Mouse (Mus musculus) small intestine, adult 2 months (tissue): ENCODE results near the gene Golm1. TPM values are rescaled to one million over a fixed set of nuclear protein-coding genes. Genes with fewer than 3 reads are reported as not detected.

ENCODE experiments used
- H3K27ac ChIP-seq: fragments of 200-500 bp; 2 replicates; pipeline ENCODE4 v1.5.1; 2012; ENCODE audit warnings: low read depth, low read length, control low read depth, inconsistent platforms; ENCODE audit not compliant: insufficient read depth
- H3K27me3 ChIP-seq: fragments of 200-500 bp; 2 replicates; pipeline ENCODE4 v1.6.1; 2012; ENCODE audit warnings: mild to moderate bottlenecking, moderate library complexity, low read length, inconsistent platforms; ENCODE audit not compliant: control insufficient read depth, insufficient read depth
- H3K36me3 ChIP-seq: fragments of 200-500 bp; 2 replicates; pipeline ENCODE4 v1.6.1; 2012; ENCODE audit warnings: mild to moderate bottlenecking, low read length, control low read depth, inconsistent platforms; ENCODE audit not compliant: control insufficient read depth, insufficient read depth
- H3K4me1 ChIP-seq: fragments of 200-500 bp; 2 replicates; pipeline ENCODE4 v1.6.1; 2012; ENCODE audit warnings: low read length, inconsistent platforms, mixed read lengths; ENCODE audit not compliant: control insufficient read depth, insufficient read depth, insufficient read length
- H3K4me3 ChIP-seq: fragments of 200-500 bp; 2 replicates; pipeline ENCODE4 v1.5.1; 2012; ENCODE audit warnings: low read depth, mild to moderate bottlenecking, control low read depth, inconsistent platforms, low read length, moderate library complexity
- CTCF ChIP-seq: fragments of 200-500 bp; IDR thresholded peaks from 2 replicates; pipeline ENCODE4 v1.5.1; 2012; ENCODE audit warnings: low read depth, mild to moderate bottlenecking, control low read depth, inconsistent platforms, low read length, moderate library complexity, mixed read lengths; ENCODE audit not compliant: insufficient replicate concordance, insufficient read length; ENCODE audit errors: extremely low read depth
- POLR2A ChIP-seq: fragments of 200-500 bp; IDR thresholded peaks from 2 replicates; pipeline ENCODE4 v1.6.1; 2012; ENCODE audit warnings: low read depth, mild to moderate bottlenecking, control low read depth, inconsistent platforms, low read length, moderate library complexity
- WGBS: fragments of 180-500 bp; shearing (Covaris S2); methylation state at CpG from one replicate; pipeline ENCODE4 v1.1.7; 2018; 5-methylcytosine and 5-hydroxymethylcytosine counted together
- polyA plus RNA-seq: library from polyadenylated mRNA; depleted of rRNA; stranded (reverse); fragments of >200 nt; gene quantifications from 2 replicates; pipeline ENCODE4 v1.2.3, GENCODE M21; 2012

The Golm1 gene
- polyA plus RNA-seq, 1 experiment, result 29.1 TPM

DNA sequence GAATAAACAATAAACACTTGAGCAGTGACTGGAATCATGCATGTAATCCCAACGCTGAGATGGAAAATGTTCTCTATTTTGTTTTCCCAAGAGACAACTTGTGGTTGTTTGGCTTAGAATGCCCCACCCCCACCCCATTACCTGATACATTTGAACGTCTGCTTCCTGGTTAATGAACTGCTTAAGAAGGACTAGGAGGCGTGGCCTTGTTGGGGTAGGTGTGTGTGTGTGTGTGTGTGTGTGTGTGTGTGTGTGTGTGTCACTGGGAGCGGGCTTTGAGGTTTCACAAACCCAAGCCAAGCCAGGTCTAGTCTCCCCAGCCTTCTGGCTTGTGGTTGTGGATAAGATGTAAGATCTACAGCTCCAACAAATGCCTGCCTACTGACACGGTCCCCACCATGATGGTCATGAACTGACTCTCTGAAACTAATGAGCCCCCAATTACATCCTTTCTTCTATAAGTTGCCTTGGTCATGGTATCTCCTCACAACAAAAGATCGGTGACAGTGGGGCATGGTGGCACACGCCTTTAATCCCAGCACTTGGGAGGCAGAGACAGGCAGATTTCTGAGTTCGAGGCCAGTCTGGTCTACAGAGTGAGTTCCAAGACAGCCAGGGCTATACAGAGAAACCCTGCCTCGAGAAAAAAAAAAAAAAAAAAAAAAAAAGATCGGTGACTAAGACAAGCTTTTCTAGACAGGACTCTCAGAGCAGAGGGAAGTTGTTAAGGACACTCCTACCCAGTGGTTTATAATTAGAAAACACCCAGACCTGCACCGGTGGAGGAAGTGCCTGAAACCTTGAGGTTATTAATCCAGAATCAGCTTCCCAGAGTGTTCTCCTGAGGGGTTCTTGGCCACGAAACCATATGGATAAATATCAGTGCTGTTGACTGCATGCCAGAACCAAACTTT is 962 bp upstream of the Golm1 start:
- no peaks in the 10 kb centered on the region for H3K27me3 ChIP-seq
- WGBS, result 54% methylated on average over 12 of the region's 12 CpGs
- H3K4me3 ChIP-seq, result no peak overlapping the region
- no peak overlapping the region for H3K27ac ChIP-seq
- no peaks in the 10 kb centered on the region; the same call in 1 of the 2 replicates for H3K36me3 ChIP-seq
- peaks cover 4% of the 10 kb centered on the region; the same call in 1 of the 2 replicates for H3K4me1 ChIP-seq
- TF ChIP-seq CTCF, result no peak

DNA sequence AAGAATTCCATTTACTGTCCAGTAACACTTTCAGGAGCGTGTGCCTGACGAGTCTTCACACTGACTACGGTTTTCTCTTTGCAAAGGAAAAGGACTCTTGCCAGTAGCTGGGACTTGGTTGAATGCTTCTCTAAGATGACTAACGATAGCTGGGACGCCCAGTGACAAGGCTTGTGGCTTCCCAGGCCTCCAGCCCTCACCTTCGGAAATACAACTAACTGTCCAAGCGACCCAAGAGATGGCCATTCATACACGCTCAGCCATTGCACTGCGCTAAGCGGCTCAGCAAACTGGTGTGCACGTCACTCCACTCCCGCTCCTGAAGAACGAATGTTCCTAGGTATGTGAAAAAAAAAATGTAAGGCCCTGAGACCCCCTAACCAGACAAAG is 855 bp downstream of the Golm1 start:
- no peak for TF ChIP-seq CTCF
- TF ChIP-seq POLR2A, result no peak
- H3K4me1 ChIP-seq, result peaks cover 8% of the 10 kb centered on the region; the same call in 1 of the 2 replicates
- H3K27me3 ChIP-seq, result no peaks in the 10 kb centered on the region
- 3% methylated on average over 13 of the region's 13 CpGs for WGBS
- H3K36me3 ChIP-seq, result no peaks in the 10 kb centered on the region; the same call in 1 of the 2 replicates
- H3K4me3 ChIP-seq, result peak overlapping the region; percentile 95
- peak overlapping the region; percentile 30 for H3K27ac ChIP-seq

DNA sequence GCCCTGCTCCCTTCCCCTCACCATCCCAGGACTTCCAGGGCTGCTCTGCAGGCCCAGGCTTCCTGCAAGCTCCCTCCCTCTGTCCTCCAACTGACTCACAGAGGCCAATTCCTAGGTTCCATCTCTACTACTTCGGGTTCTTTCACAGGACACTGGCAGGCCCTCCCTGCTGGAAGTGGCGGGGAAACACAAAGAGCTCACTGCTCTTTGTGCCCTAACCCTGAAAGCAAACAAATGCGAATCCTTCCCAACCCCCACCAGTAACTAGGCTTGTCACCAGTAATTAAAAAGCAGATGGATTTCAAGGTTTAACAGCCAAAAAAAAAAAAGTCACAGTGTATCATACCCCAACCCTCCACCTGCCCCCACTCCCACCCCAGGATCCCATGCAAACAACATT is 1.4 kb downstream of the Golm1 start:
- H3K4me1 ChIP-seq, result peaks cover 8% of the 10 kb centered on the region; the same call in 1 of the 2 replicates
- peak overlapping the region; percentile 25; the same call in 1 of the 2 replicates for H3K27ac ChIP-seq
- no peak for TF ChIP-seq CTCF
- no peak for TF ChIP-seq POLR2A
- H3K27me3 ChIP-seq, result no peaks in the 10 kb centered on the region
- H3K4me3 ChIP-seq, result peak overlapping the region; percentile 57
- WGBS, result 27% methylated on average over 3 of the region's 3 CpGs
- H3K36me3 ChIP-seq, result no peaks in the 10 kb centered on the region; the same call in 1 of the 2 replicates

DNA sequence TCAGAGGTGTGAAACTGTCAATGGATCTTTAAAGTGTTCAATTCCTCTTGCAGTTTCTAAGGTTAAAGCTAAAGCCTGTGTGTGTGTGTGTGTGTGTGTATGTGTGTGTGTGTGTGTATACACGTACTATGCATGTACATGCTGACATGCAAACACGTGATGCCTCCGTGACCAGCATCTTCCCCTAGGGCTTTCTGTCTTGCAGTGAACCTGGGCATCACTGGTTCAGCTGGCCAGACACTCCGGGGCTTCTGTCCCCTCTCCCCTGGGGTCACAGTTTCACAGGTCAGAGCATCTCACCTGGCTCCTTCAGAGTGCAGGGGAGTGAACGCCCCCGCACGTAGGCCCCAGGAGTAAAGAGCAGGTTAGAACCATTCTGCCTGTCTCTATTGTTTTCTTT is 2.0 kb downstream of the Golm1 start:
- Histone ChIP-seq H3K27ac (no peak overlapping the region; the same call in 1 of the 2 replicates), H3K4me3 (peak overlapping the region; percentile 39), H3K27me3 (no peaks in the 10 kb centered on the region), H3K4me1 (peaks cover 8% of the 10 kb centered on the region; the same call in 1 of the 2 replicates), H3K36me3 (no peaks in the 10 kb centered on the region; the same call in 1 of the 2 replicates)
- TF ChIP-seq POLR2A (no peak), CTCF (no peak)
- WGBS, result 41% methylated on average over 7 of the region's 7 CpGs

DNA sequence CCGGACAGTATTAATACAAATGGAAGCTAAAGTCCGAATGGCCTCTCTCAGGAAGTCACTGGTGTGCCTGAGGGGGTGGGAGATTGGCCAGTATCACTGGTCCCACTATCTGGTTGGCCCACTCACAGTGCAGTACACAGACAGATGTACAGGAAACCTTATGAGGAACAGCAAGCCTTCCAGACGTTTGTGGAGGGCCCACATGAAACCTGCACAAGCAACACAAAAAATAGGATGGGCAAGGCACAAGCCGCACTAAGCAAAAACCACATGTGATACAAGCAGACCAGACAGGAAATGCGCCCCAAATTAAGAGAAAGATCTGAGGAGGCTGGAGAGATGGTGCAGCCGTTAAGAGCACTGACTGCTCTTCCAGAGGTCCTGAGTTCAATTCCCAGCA is 3.4 kb downstream of the Golm1 start:
- Histone ChIP-seq H3K4me1 (peaks cover 10% of the 10 kb centered on the region; the same call in 1 of the 2 replicates), H3K27ac (no peak overlapping the region), H3K27me3 (no peaks in the 10 kb centered on the region), H3K36me3 (no peaks in the 10 kb centered on the region; the same call in 1 of the 2 replicates), H3K4me3 (no peak overlapping the region)
- no peak for TF ChIP-seq POLR2A
- TF ChIP-seq CTCF, result no peak
- 46% methylated on average over 6 of the region's 6 CpGs for WGBS

DNA sequence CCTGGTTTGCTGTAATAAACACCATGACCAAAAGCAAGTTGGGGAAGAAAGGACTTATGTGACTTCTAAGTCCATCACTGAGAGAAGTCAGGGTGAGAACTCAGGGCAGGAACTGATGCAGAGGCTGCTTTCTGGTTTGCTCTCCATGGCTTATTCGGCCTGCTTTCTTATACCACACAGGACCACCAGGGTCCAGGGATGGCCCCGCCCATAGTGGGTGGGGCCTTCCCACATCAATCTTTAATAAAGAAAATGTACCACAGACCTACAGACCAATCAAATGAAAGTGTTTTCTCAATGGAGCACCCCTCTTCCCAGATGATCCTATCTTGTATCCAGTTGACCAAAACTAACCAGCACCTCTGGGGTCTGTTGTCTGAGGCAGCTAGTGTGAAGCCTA is 4.1 kb downstream of the Golm1 start:
- no peak overlapping the region for H3K4me3 ChIP-seq
- peaks cover 10% of the 10 kb centered on the region; the same call in 1 of the 2 replicates for H3K4me1 ChIP-seq
- WGBS, result 77% methylated on average over 2 of the region's 2 CpGs
- TF ChIP-seq POLR2A (no peak), CTCF (no peak)
- H3K27ac ChIP-seq, result no peak overlapping the region
- H3K27me3 ChIP-seq, result no peaks in the 10 kb centered on the region
- H3K36me3 ChIP-seq, result peaks cover under 1% of the 10 kb centered on the region

DNA sequence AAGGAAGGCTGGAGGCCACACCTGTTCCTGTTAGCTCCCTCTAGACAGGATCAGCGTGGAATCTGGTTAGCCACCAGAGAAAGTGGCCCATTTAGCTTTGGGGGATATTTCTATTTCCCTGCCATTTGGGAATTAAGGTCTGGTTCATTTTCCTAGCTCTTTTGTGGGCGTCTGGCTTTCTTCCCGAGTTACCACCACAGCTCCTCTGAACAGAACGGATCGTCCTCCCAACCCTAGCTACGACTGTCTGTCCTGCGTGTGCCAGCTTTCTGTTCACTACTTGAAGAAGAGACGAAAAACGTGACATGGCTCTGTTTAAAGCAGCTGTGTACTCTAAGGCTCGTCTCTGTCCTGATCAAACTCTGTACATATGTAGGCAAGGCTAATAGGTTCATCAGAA is 5.7 kb downstream of the Golm1 start:
- H3K36me3 ChIP-seq, result peaks cover 6% of the 10 kb centered on the region
- H3K27ac ChIP-seq, result peak overlapping the region; percentile 98
- no peak overlapping the region for H3K4me3 ChIP-seq
- no peak for TF ChIP-seq CTCF
- TF ChIP-seq POLR2A, result no peak
- H3K4me1 ChIP-seq, result peaks cover 13% of the 10 kb centered on the region; the same call in 1 of the 2 replicates
- 92% methylated on average over 10 of the region's 10 CpGs for WGBS
- no peaks in the 10 kb centered on the region for H3K27me3 ChIP-seq
